Comparison of ENCODE assay signal across 8 mouse cellular contexts in the genomic region with DNA sequence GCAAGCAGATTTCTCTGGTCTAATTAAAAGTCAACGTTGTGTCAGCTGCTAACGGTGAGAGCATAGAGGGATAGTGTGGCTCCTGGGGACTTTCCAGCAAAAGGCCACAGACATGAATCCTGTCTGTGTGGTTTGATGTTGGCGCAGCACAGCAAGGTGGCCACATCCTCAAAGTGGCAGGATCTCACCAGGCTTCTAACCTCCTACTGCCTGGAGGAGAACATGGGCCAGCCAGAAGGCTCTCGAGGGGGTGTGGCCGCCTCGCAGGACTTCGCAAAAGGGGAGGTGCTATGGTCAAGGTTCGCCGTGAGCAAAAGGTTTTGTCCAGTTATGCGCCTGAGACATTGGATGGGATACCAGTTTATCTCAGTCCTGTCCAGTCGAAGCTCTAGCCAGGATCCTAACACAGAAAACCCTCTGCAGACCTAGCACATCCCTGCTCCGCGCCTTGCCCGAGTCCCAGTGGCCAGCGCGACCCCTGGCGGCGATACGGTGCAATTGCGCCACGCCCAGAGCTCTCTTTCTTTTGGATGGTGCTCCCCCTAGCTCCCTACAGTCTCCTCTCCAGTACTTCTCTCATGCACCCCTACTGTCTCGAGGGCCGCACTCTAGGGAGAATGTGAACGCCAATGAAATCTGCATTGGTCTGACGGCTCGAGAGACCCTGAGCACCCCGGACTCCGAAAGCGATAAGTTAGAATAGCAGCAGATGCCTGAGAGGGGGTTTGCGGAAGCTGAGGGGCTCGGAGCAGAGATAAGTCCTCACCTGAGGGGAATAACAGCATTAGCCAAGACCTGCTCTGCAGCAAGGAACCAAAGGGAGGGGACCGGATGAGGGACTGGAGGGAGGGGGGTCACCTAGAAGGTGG. TPM values are rescaled to one million over a fixed set of nuclear protein-coding genes. Genes with fewer than 3 reads are reported as not detected.
DNase-seq lines count a peak whose midpoint lies in the region; ATAC-seq and TF ChIP-seq lines count a peak whose summit lies in the region.

No protein-coding gene starts in this region.

- H3K36me3 ChIP-seq in forebrain, embryonic 13.5 days (ENCODE audit: poor library complexity, severe bottlenecking), result no peaks in the 10 kb centered on the region
- no peaks in the 10 kb centered on the region for H3K36me3 ChIP-seq in liver, postnatal 0 days (replicated peaks; ENCODE audit: insufficient read depth, low read length)
- H3K36me3 ChIP-seq in neural tube, embryonic 14.5 days (ENCODE audit: control insufficient read depth, insufficient read depth, low read length), result no peaks in the 10 kb centered on the region

- 0 out of 2 replicates have a peak overlapping the region, but pooled peaks have one; percentile 21 for H3K9ac ChIP-seq in forebrain, embryonic 13.5 days
- no peak overlapping the region for H3K9ac ChIP-seq in liver, postnatal 0 days (replicated peaks)
- H3K9ac ChIP-seq in neural tube, embryonic 14.5 days (replicated peaks; ENCODE audit: low read depth, low read length), result peak overlapping the region; percentile 34; the same call in 1 of the 2 replicates

- H3K4me3 ChIP-seq in forebrain, embryonic 13.5 days, result 0 out of 2 replicates have a peak overlapping the region, but pooled peaks have one; percentile 12
- no peak overlapping the region for H3K4me3 ChIP-seq in liver, postnatal 0 days (ENCODE audit: low read depth, low read length)
- H3K4me3 ChIP-seq in neural tube, embryonic 14.5 days (ENCODE audit: low read depth, low read length), result no peak overlapping the region

- no peak for TF ChIP-seq EP300 in liver, postnatal 0 days (IDR thresholded peaks at IDR 0.05; ENCODE audit: low read depth)

- ATAC-seq in forebrain, embryonic 13.5 days, result peak; percentile 88
- ATAC-seq in liver, postnatal 0 days, result peak; percentile 80
- peak; percentile 85 for ATAC-seq in neural tube, embryonic 14.5 days (ENCODE audit: low read depth)

- H3K4me2 ChIP-seq in forebrain, embryonic 13.5 days, result peak overlapping the region; percentile 43
- peak overlapping the region; percentile 37 for H3K4me2 ChIP-seq in liver, postnatal 0 days (ENCODE audit: low read depth, low read length)
- peak overlapping the region; percentile 23; the same call in 1 of the 2 replicates for H3K4me2 ChIP-seq in neural tube, embryonic 14.5 days (ENCODE audit: low read depth, low read length)

- TF ChIP-seq CTCF in liver, postnatal 0 days (IDR thresholded peaks at IDR 0.05; ENCODE audit: low read depth), result peak; percentile 99

- peak; percentile 77 to 80 for DNase-seq in CD8-positive naive resting alpha-beta T cell, adult 2 months (ENCODE audit: low read depth in 2 of 2, low spot score in 2 of 2)
- peak; percentile 63 for DNase-seq in c-Kit-positive CD71-positive TER-119-negative erythroid progenitor cells, embryonic 14.5 days (ENCODE audit: low read depth)
- DNase-seq in heart, postnatal 10 days, result peak; percentile 93 to 95
- peak; percentile 93 for DNase-seq in layer of hippocampus, adult 11-12 months (ENCODE audit: low spot score)
- DNase-seq in liver, postnatal 0 days, result peak; percentile 88
- peak; percentile 95 for DNase-seq in testis, postnatal 10 days (ENCODE audit: low spot score)

- WGBS in forebrain, embryonic 13.5 days, result 13% methylated on average over 32 of the region's 32 CpGs
- WGBS in liver, postnatal 0 days (ENCODE audit: insufficient replicate concordance), result 12% methylated on average over 32 of the region's 32 CpGs
- WGBS in neural tube, embryonic 14.5 days, result 11% methylated on average over 32 of the region's 32 CpGs

- H3K27me3 ChIP-seq in forebrain, embryonic 13.5 days, result peaks cover 36% of the 10 kb centered on the region
- peaks cover 11% of the 10 kb centered on the region; the same call in 1 of the 2 replicates for H3K27me3 ChIP-seq in liver, postnatal 0 days (ENCODE audit: insufficient read depth, low read length)
- H3K27me3 ChIP-seq in neural tube, embryonic 14.5 days (ENCODE audit: control insufficient read depth, insufficient read depth, low read length), result no peaks in the 10 kb centered on the region

- intact Hi-C loops in heart, postnatal 10 days (cut with DNase I), result loop anchor here (1.0 to 5.0 kb wide), 3 partner anchors 28 to 155 kb away; a partner anchor contains a TSS

- no peak overlapping the region for H3K27ac ChIP-seq in forebrain, embryonic 13.5 days
- no peak overlapping the region for H3K27ac ChIP-seq in liver, postnatal 0 days (ENCODE audit: low read depth)
- H3K27ac ChIP-seq in neural tube, embryonic 14.5 days (ENCODE audit: low read depth, low read length), result no peak overlapping the region

- no peaks in the 10 kb centered on the region for H3K9me3 ChIP-seq in forebrain, embryonic 13.5 days (replicated peaks)
- no peaks in the 10 kb centered on the region for H3K9me3 ChIP-seq in liver, postnatal 0 days (ENCODE audit: low read length)
- no peaks in the 10 kb centered on the region for H3K9me3 ChIP-seq in neural tube, embryonic 14.5 days (ENCODE audit: control insufficient read depth, low read length)

- H3K4me1 ChIP-seq in forebrain, embryonic 13.5 days, result no peaks in the 10 kb centered on the region; the same call in 1 of the 2 replicates
- 0 out of 2 replicates have a peak, but pooled peaks cover 5% of the 10 kb centered on the region for H3K4me1 ChIP-seq in liver, postnatal 0 days (ENCODE audit: insufficient read depth)
- no peaks in the 10 kb centered on the region for H3K4me1 ChIP-seq in neural tube, embryonic 14.5 days (ENCODE audit: control insufficient read depth, insufficient read depth, low read length)

RNA-seq across cellular contexts. Expression of a gene that starts 13.3 kb away (rescaled TPM):
- 11.0 and 13.1 TPM in 2 replicates for polyA plus RNA-seq in forebrain, embryonic 13.5 days (2015; fragmentation: Nextera tagmentation; extraction: Ambion mirVana)
- 10 to 100 TPM; 11.3 to 11.9 TPM for total RNA-seq in heart, postnatal 10 days (2021)
- 4.0 and 4.8 TPM in 2 replicates for polyA plus RNA-seq in liver, postnatal 0 days (2015; fragmentation: Nextera tagmentation; extraction: Ambion mirVana)
- polyA plus RNA-seq in neural tube, embryonic 14.5 days (2014; fragmentation: Nextera tagmentation; extraction: Ambion mirVana), result 33.2 and 36.1 TPM in 2 replicates

RNA-seq across cellular contexts. Expression of a gene that starts 28.3 kb away (rescaled TPM):
- polyA plus RNA-seq in forebrain, embryonic 13.5 days (2015; fragmentation: Nextera tagmentation; extraction: Ambion mirVana), result 2.1 and 2.4 TPM in 2 replicates
- 1 to 10 TPM; 7.7 to 8.5 TPM for total RNA-seq in heart, postnatal 10 days (2021)
- polyA plus RNA-seq in liver, postnatal 0 days (2015; fragmentation: Nextera tagmentation; extraction: Ambion mirVana), result 1.3 and 1.6 TPM in 2 replicates
- 1.3 and 3.5 TPM in 2 replicates for polyA plus RNA-seq in neural tube, embryonic 14.5 days (2014; fragmentation: Nextera tagmentation; extraction: Ambion mirVana)

RNA-seq across cellular contexts. Expression of a gene that starts 32.3 kb away (rescaled TPM):
- 46.4 and 50.3 TPM in 2 replicates for polyA plus RNA-seq in forebrain, embryonic 13.5 days (2015; fragmentation: Nextera tagmentation; extraction: Ambion mirVana)
- total RNA-seq in heart, postnatal 10 days (2021), result 100 to 1,000 TPM; 346 to 355 TPM
- polyA plus RNA-seq in liver, postnatal 0 days (2015; fragmentation: Nextera tagmentation; extraction: Ambion mirVana), result 26.7 and 29.3 TPM in 2 replicates
- polyA plus RNA-seq in neural tube, embryonic 14.5 days (2014; fragmentation: Nextera tagmentation; extraction: Ambion mirVana), result 57.9 and 59.2 TPM in 2 replicates

RNA-seq across cellular contexts. Expression of a gene that starts 53.5 kb away (rescaled TPM):
- 2.9 and 3.8 TPM in 2 replicates for polyA plus RNA-seq in forebrain, embryonic 13.5 days (2015; fragmentation: Nextera tagmentation; extraction: Ambion mirVana)
- total RNA-seq in heart, postnatal 10 days (2021), result 1 to 10 TPM; 5.7 to 5.8 TPM
- 20.9 and 22.4 TPM in 2 replicates for polyA plus RNA-seq in liver, postnatal 0 days (2015; fragmentation: Nextera tagmentation; extraction: Ambion mirVana)
- polyA plus RNA-seq in neural tube, embryonic 14.5 days (2014; fragmentation: Nextera tagmentation; extraction: Ambion mirVana), result 4.5 and 6.9 TPM in 2 replicates
